Mouse (Mus musculus) olfactory bulb, adult 2 months (tissue): ENCODE results near the gene Pigyl.

ENCODE experiments used
- CTCF ChIP-seq: fragments of 200-500 bp; IDR thresholded peaks from 2 replicates; pipeline ENCODE4 v1.5.1; 2012; ENCODE audit warnings: low read depth, mild to moderate bottlenecking, low read length, moderate library complexity; ENCODE audit not compliant: insufficient read depth
- POLR2A ChIP-seq: fragments of 200-500 bp; IDR thresholded peaks from 2 replicates; pipeline ENCODE4 v1.6.1; 2012; ENCODE audit warnings: mild to moderate bottlenecking, low read depth, low read length, moderate library complexity; ENCODE audit not compliant: insufficient read depth

DNA sequence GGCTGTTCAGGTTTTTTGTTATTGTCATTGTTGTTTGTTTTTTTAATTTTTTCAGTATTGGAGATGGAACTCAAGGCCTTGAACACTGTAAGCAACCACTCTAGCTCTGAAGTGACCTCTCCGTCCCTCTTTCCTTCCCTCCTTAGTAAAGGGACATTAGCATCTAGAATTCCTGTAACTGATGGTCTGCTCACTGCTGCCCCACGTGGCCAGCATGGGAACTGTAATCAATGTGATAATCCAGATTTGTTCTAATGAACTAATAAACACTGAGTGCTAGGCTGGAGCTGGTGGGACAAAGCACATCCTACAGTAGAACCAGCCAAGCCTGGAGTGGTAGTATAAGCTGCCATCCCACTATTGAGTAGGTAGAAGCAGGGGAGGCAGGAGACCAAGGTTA is 18.2 kb upstream of the Pigyl start:
- TF ChIP-seq POLR2A (no peak), CTCF (no peak)
